Mouse (Mus musculus) right cerebral cortex, adult 18-20 months (tissue): ENCODE results near the gene Kcnh2.
A peak's percentile ranks its signal among the peaks of the same experiment; 100 is the strongest.

Experiments
- DNase-seq: peaks from one replicate; pipeline ENCODE4 v3.0.0; 2022; ENCODE audit warnings: mixed read lengths

Kcnh2 gene

DNA sequence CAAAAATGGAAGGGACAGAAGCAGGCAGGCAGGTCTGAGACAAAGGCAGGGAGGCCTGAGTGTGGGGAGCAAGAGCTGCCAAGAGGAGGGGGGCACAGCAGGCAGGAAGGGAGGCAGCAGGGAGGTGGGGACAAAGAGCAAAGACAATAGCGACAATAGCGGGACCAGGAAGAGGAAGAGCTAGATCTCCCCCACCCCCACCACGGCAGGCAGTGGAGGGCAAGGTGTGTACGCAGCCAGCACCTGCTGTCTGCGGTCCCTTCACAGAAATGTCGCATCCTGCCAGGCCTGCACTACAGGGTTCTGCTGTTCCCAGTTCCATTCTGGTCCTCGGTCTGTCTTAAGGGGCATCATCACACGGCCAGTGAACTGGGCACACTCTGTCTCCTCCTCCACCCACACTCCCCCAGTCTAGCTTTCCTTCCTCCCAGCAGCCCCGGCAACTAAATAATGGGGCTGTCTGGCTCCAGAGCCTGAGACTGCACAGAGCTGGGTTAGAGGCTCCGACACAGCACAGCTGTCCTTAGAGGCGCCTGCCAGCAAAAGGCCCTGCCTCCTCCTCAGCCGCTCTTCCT, 6.8 kb downstream of the Kcnh2 start:
- DNase-seq, result no peak

DNA sequence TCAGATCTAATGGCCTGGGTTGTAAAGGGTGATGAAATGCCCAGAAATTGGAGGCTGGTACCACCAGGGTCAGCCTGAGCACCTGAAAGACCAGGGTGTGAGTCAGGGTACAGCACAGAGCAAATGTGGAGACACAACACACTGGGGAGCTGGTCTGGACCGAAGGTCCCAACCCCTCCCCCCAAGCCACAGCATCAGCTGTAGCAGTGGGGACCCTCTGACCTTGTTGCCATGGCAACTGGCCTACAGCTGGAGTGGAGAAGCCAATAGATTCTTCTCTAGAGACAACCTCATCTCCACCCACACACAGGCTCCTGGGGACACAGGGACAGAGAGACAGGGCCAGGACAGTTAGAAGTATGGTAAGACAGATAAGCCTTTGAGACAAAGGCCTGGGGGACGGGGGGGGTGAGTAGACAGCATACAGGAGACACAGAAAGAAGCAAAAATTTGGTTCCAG, 7.4 kb downstream of the Kcnh2 start:
- no peak for DNase-seq

DNA sequence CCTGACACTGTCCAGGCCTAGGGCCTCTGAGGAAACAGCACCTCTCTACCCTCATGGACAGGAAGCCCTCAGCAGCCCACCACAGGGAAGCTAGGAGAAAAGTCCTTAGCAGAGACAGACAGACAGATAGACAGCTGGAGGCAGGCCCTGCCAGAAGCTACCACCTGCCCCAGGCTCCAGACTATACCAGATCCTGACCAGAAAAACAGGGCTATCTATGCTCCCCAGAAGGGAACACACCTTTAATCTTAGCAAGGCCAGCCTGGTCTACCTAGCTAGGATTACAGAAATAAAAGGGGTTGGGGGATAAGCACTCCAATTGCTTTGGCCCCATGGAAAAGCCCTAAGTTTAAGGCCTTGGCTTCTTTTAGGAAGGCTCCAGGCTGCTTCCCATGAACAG, 8.0 kb downstream of the Kcnh2 start:
- DNase-seq, result no peak

DNA sequence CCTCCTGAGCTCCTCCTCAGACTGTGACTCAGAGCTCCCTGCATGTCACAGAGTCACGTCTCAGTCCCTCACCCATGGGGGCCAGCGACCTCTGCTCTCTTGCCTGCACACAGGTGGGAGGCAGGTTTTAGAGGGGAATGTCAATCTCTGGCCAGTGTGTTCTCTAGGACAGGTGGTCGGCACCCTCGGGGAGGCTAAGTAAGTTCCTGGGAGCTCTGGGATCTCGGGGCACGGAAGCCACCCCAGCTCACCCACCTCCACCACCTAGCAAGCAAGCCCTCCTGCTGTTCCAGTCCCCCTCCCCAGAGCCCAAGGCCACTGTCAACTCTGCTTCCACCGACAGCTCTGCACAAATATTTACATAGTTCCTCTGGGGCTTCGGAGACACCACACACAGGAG, 8.4 kb downstream of the Kcnh2 start:
- no peak for DNase-seq

GRCm38 (mm10) chr5:24342205-24342963, 9.0 kb downstream of the Kcnh2 start:
- no peak for DNase-seq

- no peak for DNase-seq
Observed at GRCm38 (mm10) chr5:24337821-24338220, 13.6 kb downstream of the Kcnh2 start.

DNA sequence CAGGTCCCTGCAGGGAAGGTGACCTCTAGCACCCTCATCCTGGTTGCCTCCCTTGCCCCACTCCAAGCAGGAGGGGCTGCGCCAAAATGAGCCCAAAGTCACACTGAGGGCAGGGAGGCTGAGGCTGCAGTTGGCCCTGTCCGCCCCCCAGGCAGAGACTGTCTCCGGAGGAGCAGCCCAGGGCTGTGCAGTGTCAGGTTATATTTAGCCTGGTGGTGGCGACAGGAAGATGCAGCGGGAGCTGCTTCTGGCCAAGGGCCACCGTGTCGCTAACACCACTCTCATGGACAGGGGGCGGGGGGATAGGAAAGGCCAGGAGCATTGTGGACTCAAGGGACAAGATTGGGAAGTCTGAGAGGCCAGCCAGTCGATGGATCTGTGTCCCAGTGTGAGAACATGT, 14.0 kb downstream of the Kcnh2 start:
- no peak for DNase-seq

- DNase-seq, result peak; percentile 44
Observed at GRCm38 (mm10) chr5:24335888-24336511, 15.4 kb downstream of the Kcnh2 start.

DNA sequence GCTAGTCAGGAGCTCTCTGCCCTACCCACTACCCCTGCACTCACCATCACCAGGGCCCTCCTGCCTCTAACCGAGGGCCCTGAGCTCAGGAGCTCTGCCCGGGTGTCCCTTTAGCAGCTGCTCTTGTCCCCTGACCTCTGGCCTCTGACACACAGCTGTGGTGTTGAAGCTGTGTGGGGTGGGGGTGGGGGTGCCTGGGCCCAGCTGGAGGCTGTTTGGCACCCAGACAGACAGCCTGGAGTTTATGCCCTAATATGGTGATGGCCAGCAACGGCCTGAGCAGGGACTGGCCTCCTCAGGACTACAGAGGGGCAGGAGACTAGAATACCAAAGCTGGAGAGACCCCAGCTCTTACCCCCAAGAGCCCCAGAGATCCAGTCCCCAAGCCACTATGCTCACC, 16.7 kb downstream of the Kcnh2 start:
- no peak for DNase-seq

GRCm38 (mm10) chr5:24332401-24332800, 19.0 kb downstream of the Kcnh2 start:
- DNase-seq, result no peak

DNA sequence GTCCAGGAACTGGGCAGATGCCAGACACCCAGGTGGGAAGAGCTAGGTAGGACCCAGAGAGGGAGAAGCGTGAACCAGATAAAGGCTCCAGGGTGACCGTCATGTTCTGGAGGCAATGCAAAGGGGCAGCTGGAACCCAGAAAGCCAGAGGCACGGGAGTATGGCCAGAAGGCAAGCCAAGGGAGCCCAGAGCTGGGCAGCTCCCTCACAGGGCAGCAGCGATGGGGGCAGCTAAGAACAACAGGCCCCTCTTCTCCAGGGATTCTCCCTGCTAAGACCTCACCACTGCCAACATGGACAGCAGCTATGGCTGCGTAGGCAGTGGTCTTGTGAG, 21.5 kb downstream of the Kcnh2 start:
- no peak for DNase-seq

DNA sequence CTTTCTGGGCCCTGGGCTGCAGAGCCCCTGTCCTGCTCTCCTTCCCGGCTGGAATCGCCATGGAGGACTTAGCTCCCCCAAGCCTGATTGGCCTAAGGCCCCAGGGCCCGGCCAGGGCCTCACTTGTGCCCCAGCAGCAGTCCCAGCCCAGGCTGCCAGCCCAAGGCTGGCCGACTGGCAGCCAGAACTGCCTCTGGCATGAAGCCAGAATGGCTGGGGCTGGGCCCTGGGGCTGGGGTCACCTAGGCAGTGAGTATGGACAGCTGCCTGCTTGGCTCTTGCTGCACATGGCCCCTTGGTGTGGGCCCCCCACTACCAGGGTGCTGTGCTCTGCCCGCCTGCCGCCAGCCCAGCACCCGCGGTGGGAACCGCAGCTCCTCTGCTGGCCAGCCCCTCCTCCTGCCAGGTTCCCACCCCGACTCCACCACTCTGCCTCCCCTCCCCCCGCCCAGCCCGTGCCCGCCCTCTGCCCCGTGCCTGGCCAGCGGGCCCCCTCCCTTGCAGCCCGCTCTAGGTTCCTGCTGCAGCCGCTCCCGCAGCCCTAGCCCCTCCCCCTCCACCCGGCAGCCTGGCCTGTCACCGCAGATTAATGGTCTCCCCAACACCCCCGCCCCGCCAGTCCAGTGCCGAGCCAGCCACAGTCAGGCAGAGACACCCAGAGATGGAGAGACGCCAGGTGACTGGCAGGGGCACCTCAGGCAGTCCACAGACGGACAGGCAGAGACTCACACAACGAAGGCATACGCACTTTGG, 22.0 kb downstream of the Kcnh2 start:
- DNase-seq, result no peak

DNA sequence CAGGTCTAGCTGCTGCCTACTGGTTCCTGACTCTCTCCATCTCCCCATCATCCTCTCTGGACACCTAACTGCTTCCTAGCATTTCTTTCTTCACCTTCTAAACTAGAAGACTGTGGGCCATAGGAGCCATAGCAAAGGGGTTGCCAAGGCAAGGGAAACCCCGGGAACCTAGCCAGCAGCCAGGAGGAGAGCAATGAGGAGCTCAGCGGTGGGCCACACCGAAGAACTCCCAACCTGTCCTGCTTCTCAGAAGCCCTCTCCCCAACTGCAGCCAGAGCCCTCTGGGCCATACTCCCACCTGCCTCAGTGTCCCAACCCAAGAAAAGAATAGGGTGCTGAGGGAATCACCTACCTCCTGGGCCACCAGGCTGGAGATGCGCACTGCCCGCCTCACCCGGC, 22.6 kb downstream of the Kcnh2 start:
- DNase-seq, result no peak

DNA sequence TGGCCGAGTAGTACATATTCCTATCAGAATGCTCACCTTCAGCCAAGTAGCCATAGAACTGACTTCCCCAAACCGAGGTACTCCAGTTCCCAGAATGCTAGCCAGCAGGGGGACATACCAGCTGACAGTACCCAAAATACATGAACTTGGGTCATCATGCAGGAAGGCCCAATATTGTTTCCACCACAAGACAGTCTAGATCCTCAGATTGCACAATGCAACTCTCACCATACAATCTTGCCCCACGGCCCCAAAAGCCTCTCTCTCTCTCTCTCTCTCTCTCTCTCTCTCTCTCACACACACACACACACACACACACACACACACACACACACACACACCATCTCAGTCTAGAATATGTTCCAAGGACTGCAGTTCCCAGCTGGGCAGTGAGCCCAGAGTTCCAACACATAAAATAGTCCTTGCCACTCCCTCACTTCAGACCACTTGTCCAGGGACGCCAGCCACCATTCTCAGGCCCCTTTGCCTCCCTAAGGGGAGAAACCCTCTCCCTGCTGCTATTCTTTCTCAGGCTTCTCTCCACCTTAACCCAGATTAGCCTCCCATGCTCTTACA, 24.5 kb downstream of the Kcnh2 start:
- no peak for DNase-seq

- DNase-seq, result no peak
Observed at GRCm38 (mm10) chr5:24326166-24326841, 25.1 kb downstream of the Kcnh2 start.

DNA sequence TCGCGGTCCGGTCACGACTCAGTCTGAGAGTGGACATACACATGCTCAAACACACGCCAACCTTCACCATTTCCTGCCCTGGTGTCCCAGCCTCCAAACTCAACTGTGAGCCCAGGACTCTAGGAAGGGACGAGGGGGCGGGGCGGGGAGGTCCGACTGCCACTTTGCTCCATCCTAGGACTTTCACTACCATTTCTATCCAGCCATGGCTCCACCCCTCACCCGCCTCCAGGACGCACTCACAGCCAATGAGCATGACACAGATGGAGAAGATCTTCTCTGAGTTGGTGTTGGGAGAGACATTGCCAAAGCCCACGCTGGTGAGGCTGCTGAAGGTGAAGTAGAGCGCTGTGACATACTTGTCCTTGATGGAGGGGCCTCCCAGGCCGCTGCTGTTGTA, 26.2 kb downstream of the Kcnh2 start:
- no peak for DNase-seq

DNA sequence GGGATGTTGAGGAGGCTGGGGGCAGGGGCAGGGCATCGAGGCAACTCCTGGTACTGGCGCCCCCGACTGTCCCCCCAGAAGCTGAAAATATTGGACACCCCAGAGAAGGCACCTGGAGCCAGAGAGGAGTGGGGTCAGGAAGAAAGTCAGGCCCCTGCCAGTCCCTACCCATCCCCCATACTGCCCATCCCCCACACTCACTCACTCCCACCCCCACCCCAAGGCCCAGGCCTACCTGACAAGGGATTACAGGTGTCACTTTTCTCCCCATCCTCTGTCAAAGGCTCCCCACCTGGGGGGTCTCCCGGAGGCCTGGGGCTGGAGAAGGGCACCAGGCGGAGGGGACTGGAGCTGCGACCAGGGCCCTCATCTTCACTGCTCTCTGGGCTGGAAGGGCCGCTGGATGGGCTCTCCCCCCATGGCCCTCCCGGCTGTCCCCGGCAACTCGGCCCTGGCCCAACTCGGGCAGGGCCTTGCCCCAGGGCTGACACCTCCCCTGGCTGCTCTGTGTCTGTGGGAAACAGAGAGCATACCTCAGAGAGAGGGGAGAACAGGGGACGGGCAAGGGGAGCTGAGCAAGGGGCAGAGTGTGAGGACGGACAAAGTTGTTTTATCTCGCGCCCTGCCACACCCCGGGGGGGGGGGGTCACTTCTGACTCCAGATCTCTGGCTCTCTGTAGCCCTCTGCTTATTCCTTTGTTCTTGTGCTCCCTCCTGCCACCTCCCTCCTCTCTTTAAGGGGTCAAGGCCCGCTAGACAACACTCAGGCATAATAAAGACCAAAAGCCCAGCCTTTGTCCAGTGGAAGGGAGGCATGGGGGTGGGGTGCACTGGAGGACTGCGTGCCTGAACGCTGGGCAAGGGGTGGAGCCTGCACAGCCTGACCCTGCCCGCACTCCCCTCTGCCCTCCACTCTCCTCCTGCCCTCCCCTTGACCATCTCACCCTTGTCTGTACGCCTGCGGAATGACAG, 29.4 kb downstream of the Kcnh2 start:
- no peak for DNase-seq

- no peak for DNase-seq
Observed at GRCm38 (mm10) chr5:24320894-24321293, 30.5 kb downstream of the Kcnh2 start.

- peak; percentile 67 for DNase-seq
Observed at GRCm38 (mm10) chr5:24320467-24320813, 31.0 kb downstream of the Kcnh2 start.

DNA sequence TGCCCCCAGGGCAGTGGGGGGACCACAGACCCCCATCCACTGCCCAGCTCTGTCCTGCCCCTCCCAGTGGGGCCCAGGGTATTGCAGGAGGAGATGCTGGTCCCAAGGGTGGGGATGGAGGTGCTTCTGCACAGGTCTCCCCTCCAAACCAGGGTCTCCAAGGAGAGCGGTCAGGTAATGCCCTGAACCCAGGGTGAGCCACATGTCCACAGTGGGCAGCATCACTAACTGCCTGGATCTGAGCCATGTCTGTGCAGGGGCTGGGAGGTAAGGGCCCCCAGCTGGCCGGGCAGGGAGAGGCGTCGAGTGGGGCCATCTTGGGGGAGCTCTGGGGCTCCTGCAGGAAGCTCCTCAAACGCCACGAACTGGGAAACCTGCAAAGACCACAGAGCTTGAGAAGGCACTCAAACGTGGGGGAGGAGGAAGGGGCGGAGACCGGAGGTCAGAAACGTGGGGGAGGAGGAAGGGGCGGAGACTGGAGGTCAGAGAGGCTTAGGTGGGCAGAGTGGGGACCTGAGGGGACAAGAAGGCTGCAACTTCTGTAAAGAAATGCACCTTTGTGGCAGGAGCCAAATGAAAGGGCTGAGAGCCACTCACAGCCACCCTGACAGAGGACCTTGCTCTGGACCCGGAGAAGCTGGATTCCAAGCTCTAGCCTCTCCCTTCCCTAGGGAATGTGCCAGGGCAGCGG, 31.5 kb downstream of the Kcnh2 start:
- no peak for DNase-seq

DNA sequence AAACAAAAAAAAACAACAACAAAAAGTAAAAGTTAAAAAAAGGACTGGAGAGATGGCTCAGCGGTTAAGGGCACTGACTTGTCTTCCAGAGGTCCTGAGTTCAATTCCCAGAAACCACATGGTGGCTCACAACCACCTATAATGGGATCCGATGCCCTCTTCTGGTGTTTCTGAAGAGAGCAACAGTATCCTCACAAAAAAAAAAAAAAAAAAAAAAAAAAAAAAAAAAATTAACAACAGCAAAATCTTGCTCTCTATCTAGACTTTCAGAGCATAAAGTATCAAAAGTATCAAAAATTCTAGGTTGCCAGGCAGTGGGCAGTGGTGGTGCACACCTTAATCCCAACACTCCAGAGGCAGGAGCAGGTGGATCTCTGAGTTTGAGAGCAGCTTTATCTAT, 42.2 kb downstream of the Kcnh2 start:
- DNase-seq, result no peak
